Mouse (Mus musculus): ENCODE results near the gene Ctnnbip1.

DNA sequence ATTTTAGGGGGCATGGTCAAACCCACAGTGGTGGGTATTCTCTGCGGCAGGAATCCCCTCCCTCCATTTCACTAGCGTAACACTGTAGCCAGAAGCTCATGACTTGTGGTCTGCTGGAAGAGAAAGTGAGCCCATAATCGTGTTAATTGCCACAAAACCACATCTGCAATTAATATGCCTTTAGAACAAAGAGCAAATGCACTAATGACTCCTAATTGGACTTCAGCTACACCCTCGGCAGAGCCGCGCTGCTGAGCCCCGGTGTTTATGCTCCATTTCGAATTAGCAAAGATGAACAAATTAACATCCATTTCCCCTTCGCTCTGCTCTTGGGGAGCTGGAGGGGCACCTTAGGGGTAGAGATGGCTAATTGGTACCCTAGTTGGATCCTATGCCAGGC is 58.0 kb downstream of the Ctnnbip1 start:
- TF ChIP-seq CTCF (IDR thresholded peaks at IDR 0.05; ENCODE audit: extremely low read depth, insufficient read depth, low read length) (no peak), POLR2A (IDR thresholded peaks at IDR 0.05; ENCODE audit: extremely low read depth, insufficient read depth, low read length) (no peak)

Data from cortical plate, adult 2 months (tissue).